In genomic region chr11:49764639-49765299, GRCm38 (mm10) we compare ENCODE assay signal across 8 mouse cellular contexts. TPM values are rescaled to one million over a fixed set of nuclear protein-coding genes. Genes with fewer than 3 reads are reported as not detected.
A peak's percentile ranks its signal among the peaks of the same experiment; 100 is the strongest.
DNase-seq lines count a peak whose midpoint lies in the region; ATAC-seq and TF ChIP-seq lines count a peak whose summit lies in the region.

No protein-coding gene starts in this region.

- no peak overlapping the region; the same call in 1 of the 2 replicates for H3K4me2 ChIP-seq in kidney, embryonic 14.5 days (replicated peaks; ENCODE audit: low read depth, low read length)

- no peaks in the 10 kb centered on the region for H3K79me2 ChIP-seq in heart, adult 2 months (replicated peaks; ENCODE audit: control insufficient read depth, insufficient read depth, low read length)

- no peak for TF ChIP-seq POLR2A in heart, adult 2 months (IDR thresholded peaks at IDR 0.05; ENCODE audit: insufficient read depth, low read depth, low read length)

- peak; percentile 92 for ATAC-seq in kidney, embryonic 14.5 days (ENCODE audit: low FRiP score, low TSS enrichment)

- no peaks in the 10 kb centered on the region for H3K36me3 ChIP-seq in heart, adult 2 months (ENCODE audit: control insufficient read depth, insufficient read depth, low read length)
- H3K36me3 ChIP-seq in kidney, embryonic 14.5 days (ENCODE audit: control insufficient read depth, insufficient read depth, low read length) = no peaks in the 10 kb centered on the region

- TF ChIP-seq CTCF in heart, adult 2 months (IDR thresholded peaks at IDR 0.05) = no peak

- no peaks in the 10 kb centered on the region for H3K27me3 ChIP-seq in heart, adult 2 months (ENCODE audit: control insufficient read depth, insufficient read depth, low read length)
- H3K27me3 ChIP-seq in kidney, embryonic 14.5 days (ENCODE audit: control insufficient read depth, insufficient read depth, low read length) = no peaks in the 10 kb centered on the region

- DNase-seq in right cerebral cortex, postnatal 14 days = peak; percentile 5
- no peak for DNase-seq in right cerebral cortex, adult 2 months (ENCODE audit: low spot score in 2 of 2)
- DNase-seq in c-Kit-positive CD71-positive TER-119-positive erythroid progenitor cells, embryonic 14.5 days (ENCODE audit: low spot score) = peak; percentile 22
- DNase-seq in heart, adult 2 months = peak; percentile 71 to 85
- DNase-seq in lung, postnatal 4 days = peak; percentile 32 to 66
- no peak for DNase-seq in layer of hippocampus, adult 18-20 months (ENCODE audit: low spot score in 2 of 2)
- DNase-seq in layer of hippocampus, adult 8-10 months (ENCODE audit: low spot score in 2 of 2) = no peak

- no peak for TF ChIP-seq EP300 in heart, adult 2 months (IDR thresholded peaks at IDR 0.05; ENCODE audit: insufficient read depth, low read depth, low read length)

- 12% methylated on average over 7 of the region's 8 CpGs for WGBS in heart, adult 2 months
- 31% methylated on average over 7 of the region's 8 CpGs for WGBS in kidney, embryonic 14.5 days

- intact Hi-C loops in heart, adult 2 months (cut with DNase I) = loop anchor here (5.0 kb wide), 1 partner anchor 32 kb away; no protein-coding TSS in a partner anchor

- peaks cover 12% of the 10 kb centered on the region for H3K4me1 ChIP-seq in heart, adult 2 months (ENCODE audit: control insufficient read depth, insufficient read depth, low read length)
- H3K4me1 ChIP-seq in kidney, embryonic 14.5 days (ENCODE audit: control insufficient read depth, insufficient read depth, low read length) = 0 out of 2 replicates have a peak, but pooled peaks cover 14% of the 10 kb centered on the region

- peak overlapping the region; percentile 57 for H3K27ac ChIP-seq in heart, adult 2 months
- H3K27ac ChIP-seq in kidney, embryonic 14.5 days (ENCODE audit: low read depth, low read length) = peak overlapping the region; percentile 70

- H3K9me3 ChIP-seq in kidney, embryonic 14.5 days (ENCODE audit: control insufficient read depth, low read length) = no peaks in the 10 kb centered on the region

- no peak overlapping the region; the same call in 1 of the 2 replicates for H3K4me3 ChIP-seq in heart, adult 2 months
- no peak overlapping the region for H3K4me3 ChIP-seq in kidney, embryonic 14.5 days (ENCODE audit: low read length)

- peak overlapping the region; percentile 45 for H3K9ac ChIP-seq in heart, adult 2 months (ENCODE audit: low read depth, low read length)
- H3K9ac ChIP-seq in kidney, embryonic 14.5 days (ENCODE audit: low read depth, low read length) = peak overlapping the region; percentile 8; the same call in 1 of the 2 replicates

RNA-seq across cellular contexts. Expression of gene Gfpt2, which starts 29.2 kb away (rescaled TPM):
- 10 to 100 TPM; 11.8 to 13.8 TPM for total RNA-seq in heart, adult 2 months (2021)
- 14.0 and 26.9 TPM in 2 replicates for polyA plus RNA-seq in heart, adult 2 months (2012; rRNA removed)
- polyA plus RNA-seq in kidney, embryonic 14.5 days (2014; fragmentation: Nextera tagmentation; extraction: Ambion mirVana) = 8.1 and 12.6 TPM in 2 replicates
- total RNA-seq in layer of hippocampus, adult 18-20 months (2021) = 1 to 10 TPM; 4.2 to 4.6 TPM
- total RNA-seq in layer of hippocampus, adult 8-10 months (2022) = 1 to 10 TPM; 4.2 to 8.5 (median 6.7) TPM

RNA-seq across cellular contexts. Expression of gene Cnot6, which starts 52.2 kb away (rescaled TPM):
- total RNA-seq in heart, adult 2 months (2021) = 10 to 100 TPM; 19.3 to 23.4 TPM
- 6.3 and 12.7 TPM in 2 replicates for polyA plus RNA-seq in heart, adult 2 months (2012; rRNA removed)
- polyA plus RNA-seq in kidney, embryonic 14.5 days (2014; fragmentation: Nextera tagmentation; extraction: Ambion mirVana) = 75.3 and 77.4 TPM in 2 replicates
- 10 to 100 TPM; 48.3 to 48.8 TPM for total RNA-seq in layer of hippocampus, adult 18-20 months (2021)
- 10 to 100 TPM; 39.8 to 53.9 (median 46.8) TPM for total RNA-seq in layer of hippocampus, adult 8-10 months (2022)

Comparison
In these comparisons a context has a peak if more than half of its experiments do, and no peak if none do; other contexts are left out.
1. DNase-seq: peak in right cerebral cortex, postnatal 14 days (single experiment), c-Kit-positive CD71-positive TER-119-positive erythroid progenitor cells, embryonic 14.5 days (single experiment), heart, adult 2 months (2 of 2) and lung, postnatal 4 days (2 of 2); none in right cerebral cortex, adult 2 months (0 of 2), layer of hippocampus, adult 18-20 months (0 of 2) and layer of hippocampus, adult 8-10 months (0 of 2).